Mouse (Mus musculus) stomach, postnatal 0 days (tissue): ENCODE data around the gene Cdr2l. TPM values are rescaled to one million over a fixed set of nuclear protein-coding genes. Genes with fewer than 3 reads are reported as not detected.
A peak's percentile ranks its signal among the peaks of the same experiment; 100 is the strongest.

Source experiments
- ATAC-seq: fragments of 200-750 bp; cut with Nextera tagmentation; 2 replicates; pipeline ENCODE4 v1.8.0; 2017; ENCODE audit not compliant: low FRiP score, low TSS enrichment
- DNase-seq: peaks from one replicate; pipeline ENCODE4 v3.0.0-alpha.2; 2016; ENCODE audit warnings: low spot score
- H3K27ac ChIP-seq: fragments of 300-500 bp; sonication (generic); replicated peaks from 2 replicates; pipeline ENCODE4 v1.5.1; 2014; ENCODE audit warnings: mild to moderate bottlenecking, control low read depth
- H3K27me3 ChIP-seq: fragments of 300-500 bp; sonication (generic); 2 replicates; pipeline ENCODE4 v1.6.1; 2014; ENCODE audit warnings: low read length; ENCODE audit not compliant: control insufficient read depth, insufficient read depth
- H3K36me3 ChIP-seq: fragments of 300-500 bp; sonication (generic); 2 replicates; pipeline ENCODE4 v1.6.1; 2014; ENCODE audit warnings: low read length, mixed read lengths; ENCODE audit not compliant: control insufficient read depth, insufficient read depth
- H3K4me1 ChIP-seq: fragments of 300-500 bp; sonication (generic); replicated peaks from 2 replicates; pipeline ENCODE4 v1.6.1; 2014; ENCODE audit warnings: antibody characterized with exemption; ENCODE audit not compliant: control insufficient read depth, insufficient read depth
- H3K4me2 ChIP-seq: fragments of 300-500 bp; sonication (generic); replicated peaks from 2 replicates; pipeline ENCODE4 v1.6.1; 2014; ENCODE audit warnings: low read depth, mild to moderate bottlenecking, control low read depth, moderate library complexity
- H3K4me3 ChIP-seq: fragments of 300-500 bp; sonication (generic); 2 replicates; pipeline ENCODE4 v1.5.1; 2014; ENCODE audit warnings: low read depth, low read length, control low read depth
- H3K9ac ChIP-seq: fragments of 300-500 bp; sonication (generic); 2 replicates; pipeline ENCODE4 v1.6.1; 2014; ENCODE audit warnings: mild to moderate bottlenecking, low read length, control low read depth, mixed read lengths
- H3K9me3 ChIP-seq: fragments of 300-500 bp; sonication (generic); 2 replicates; pipeline ENCODE4 v1.6.1; 2016; ENCODE audit warnings: low read length; ENCODE audit not compliant: control insufficient read depth
- CTCF ChIP-seq: IDR thresholded peaks from 2 replicates; pipeline ENCODE4 v1.5.1; 2016; ENCODE audit warnings: antibody characterized with exemption, low read depth, mild to moderate bottlenecking, moderate library complexity
- EP300 ChIP-seq: optimal IDR thresholded peaks from 2 replicates; pipeline ENCODE3; 2016; ENCODE audit warnings: antibody characterized with exemption
- WGBS: fragments of 180-500 bp; shearing (Covaris S2); extraction: QIAGEN DNeasy Blood & Tissue Kit; methylation state at CpG from one replicate; pipeline ENCODE4 v1.1.7; 2014; 5-methylcytosine and 5-hydroxymethylcytosine counted together
- polyA plus RNA-seq: library from polyadenylated mRNA; unstranded; fragments of >200 nt; fragmentation: Nextera tagmentation; extraction: Ambion mirVana; gene quantifications from 2 replicates; pipeline ENCODE4 v1.2.1, GENCODE M21; 2015

The Cdr2l gene
- polyA plus RNA-seq, 1 experiment from 2014 or later: 3.9 TPM

DNA sequence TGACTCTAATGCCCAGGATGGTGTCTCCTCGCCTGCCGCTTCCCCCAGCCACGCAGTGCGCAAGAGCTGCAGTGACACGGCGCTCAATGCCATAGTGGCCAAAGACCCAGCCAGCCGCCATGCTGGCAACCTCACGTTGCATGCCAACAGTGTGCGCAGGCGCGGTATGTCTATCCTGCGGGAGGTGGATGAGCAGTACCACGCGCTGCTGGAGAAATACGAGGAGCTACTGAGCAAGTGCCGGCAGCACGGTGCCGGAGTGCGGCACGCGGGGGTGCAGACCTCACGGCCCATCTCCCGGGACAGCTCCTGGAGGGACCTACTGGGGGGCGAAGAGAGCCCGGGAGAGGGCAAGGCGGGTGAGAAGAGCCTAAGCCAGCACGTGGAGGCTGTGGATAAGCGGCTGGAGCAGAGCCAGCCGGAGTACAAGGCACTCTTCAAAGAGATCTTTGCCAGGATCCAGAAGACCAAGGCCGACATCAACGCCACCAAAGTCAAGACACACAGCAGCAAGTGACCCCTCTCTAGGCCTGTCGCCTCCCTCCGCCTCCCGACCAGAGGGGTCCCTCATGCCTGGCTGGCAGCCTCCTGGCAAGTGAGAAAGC is 12.1 kb downstream of the Cdr2l start:
- TF ChIP-seq EP300: no peak
- no peak for TF ChIP-seq CTCF
- Histone ChIP-seq H3K9me3 (no peaks in the 10 kb centered on the region), H3K4me1 (no peaks in the 10 kb centered on the region), H3K4me2 (no peak overlapping the region), H3K4me3 (no peak overlapping the region), H3K27me3 (no peaks in the 10 kb centered on the region), H3K9ac (no peak overlapping the region), H3K27ac (no peak overlapping the region), H3K36me3 (0 out of 2 replicates have a peak, but pooled peaks cover 2% of the 10 kb centered on the region)
- DNase-seq: no peak
- ATAC-seq: 0 out of 2 replicates have a peak, but pooled peaks have one; percentile 27
- WGBS: 75% methylated on average over 34 of the region's 34 CpGs

DNA sequence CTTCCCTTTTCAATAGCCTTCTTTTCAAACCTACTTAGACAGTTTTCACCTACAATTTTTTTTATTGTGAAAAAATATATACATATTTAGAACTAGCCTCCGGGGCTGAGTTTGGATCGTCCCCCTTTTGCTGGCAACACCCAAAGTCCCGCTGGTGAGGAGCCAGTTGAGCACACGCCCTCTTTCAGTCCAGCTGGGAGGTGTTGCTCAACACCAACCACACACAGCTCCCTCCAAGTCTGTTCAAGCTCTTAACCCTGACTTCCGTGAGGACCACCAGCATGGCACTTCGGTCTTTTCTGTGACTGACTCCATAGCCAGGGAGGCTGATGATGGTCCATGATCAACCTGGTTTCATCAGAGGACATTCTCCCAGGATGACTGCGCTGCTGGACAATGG is 16.4 kb downstream of the Cdr2l start:
- Histone ChIP-seq H3K27ac (no peak overlapping the region), H3K4me3 (no peak overlapping the region), H3K4me1 (no peaks in the 10 kb centered on the region), H3K36me3 (0 out of 2 replicates have a peak, but pooled peaks cover 2% of the 10 kb centered on the region), H3K9ac (no peak overlapping the region), H3K4me2 (no peak overlapping the region), H3K9me3 (no peaks in the 10 kb centered on the region), H3K27me3 (no peaks in the 10 kb centered on the region)
- ATAC-seq (peak; percentile 50; the same call in 1 of the 2 replicates), DNase-seq (no peak)
- 52% methylated on average over 7 of the region's 7 CpGs for WGBS
- TF ChIP-seq EP300: no peak
- TF ChIP-seq CTCF: no peak

DNA sequence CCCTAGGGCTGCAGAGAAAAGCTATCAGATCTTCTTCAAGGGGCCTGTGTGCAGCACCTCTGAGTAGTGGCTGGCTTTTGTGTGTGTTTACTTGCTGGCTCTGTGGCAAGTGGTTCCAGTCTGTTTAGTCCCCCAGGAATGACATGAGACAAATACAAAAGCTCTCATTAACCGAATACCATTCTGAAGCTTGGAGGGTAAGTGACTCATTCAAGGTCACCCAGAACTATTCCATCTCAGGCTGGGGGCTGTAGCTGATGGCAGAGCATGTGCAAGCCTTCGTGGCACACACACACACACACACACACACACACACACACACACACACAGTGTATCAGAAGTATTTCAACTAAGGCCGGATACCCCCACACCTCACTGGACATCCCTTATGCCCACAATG is 18.4 kb downstream of the Cdr2l start:
- H3K36me3 ChIP-seq: no peaks in the 10 kb centered on the region
- H3K9ac ChIP-seq: no peak overlapping the region
- no peak overlapping the region for H3K27ac ChIP-seq
- TF ChIP-seq EP300 (no peak), CTCF (no peak)
- 0 out of 2 replicates have a peak, but pooled peaks cover 3% of the 10 kb centered on the region for H3K4me1 ChIP-seq
- ATAC-seq (no peak), DNase-seq (no peak)
- H3K9me3 ChIP-seq: no peaks in the 10 kb centered on the region
- 74% methylated on average over 3 of the region's 3 CpGs for WGBS
- H3K27me3 ChIP-seq: no peaks in the 10 kb centered on the region
- no peak overlapping the region for H3K4me2 ChIP-seq
- no peak overlapping the region for H3K4me3 ChIP-seq

DNA sequence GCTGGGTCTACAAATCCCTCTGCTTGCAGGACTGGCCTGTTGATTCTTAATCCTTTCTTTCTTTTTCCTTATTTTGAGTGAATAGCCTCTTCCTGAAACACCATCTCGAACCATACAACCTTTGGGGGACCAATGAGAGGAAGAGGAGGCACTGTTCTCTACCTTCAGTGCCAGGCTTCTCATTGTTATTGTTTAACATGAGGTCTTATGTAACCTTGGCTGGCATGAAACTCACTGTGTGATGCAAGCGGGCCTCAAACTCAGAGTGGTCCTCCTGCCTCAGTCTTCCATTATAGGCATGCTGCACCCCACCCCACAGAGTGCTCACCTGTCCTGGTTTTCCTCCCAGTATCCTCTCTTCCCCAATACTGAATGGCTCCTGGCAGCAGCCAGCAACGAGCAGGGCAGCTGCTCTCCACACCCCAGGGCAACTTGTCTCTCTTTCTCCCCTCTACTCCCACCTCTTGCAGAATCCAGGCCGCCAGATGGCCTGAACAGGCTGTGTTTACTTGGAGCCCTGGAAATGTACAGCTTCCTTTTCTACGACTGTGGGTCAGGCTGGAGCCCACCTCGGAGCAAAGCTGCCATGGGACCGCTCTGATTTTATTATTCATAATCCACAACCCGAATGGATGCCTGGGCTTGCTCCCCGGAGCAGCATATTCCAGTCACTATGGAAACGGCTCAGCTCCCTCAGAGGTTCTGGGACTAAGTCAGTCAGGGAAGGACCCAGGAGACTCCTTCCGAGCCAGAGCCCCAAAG is 19.1 kb downstream of the Cdr2l start:
- no peaks in the 10 kb centered on the region for H3K36me3 ChIP-seq
- H3K27ac ChIP-seq: no peak overlapping the region
- 0 out of 2 replicates have a peak, but pooled peaks cover 3% of the 10 kb centered on the region for H3K4me1 ChIP-seq
- no peak overlapping the region for H3K4me2 ChIP-seq
- H3K4me3 ChIP-seq: no peak overlapping the region
- TF ChIP-seq CTCF (no peak), EP300 (no peak)
- no peak overlapping the region for H3K9ac ChIP-seq
- no peaks in the 10 kb centered on the region for H3K9me3 ChIP-seq
- no peaks in the 10 kb centered on the region for H3K27me3 ChIP-seq
- WGBS: 40% methylated on average over 11 of the region's 11 CpGs
- no peak for ATAC-seq
- DNase-seq: no peak

DNA sequence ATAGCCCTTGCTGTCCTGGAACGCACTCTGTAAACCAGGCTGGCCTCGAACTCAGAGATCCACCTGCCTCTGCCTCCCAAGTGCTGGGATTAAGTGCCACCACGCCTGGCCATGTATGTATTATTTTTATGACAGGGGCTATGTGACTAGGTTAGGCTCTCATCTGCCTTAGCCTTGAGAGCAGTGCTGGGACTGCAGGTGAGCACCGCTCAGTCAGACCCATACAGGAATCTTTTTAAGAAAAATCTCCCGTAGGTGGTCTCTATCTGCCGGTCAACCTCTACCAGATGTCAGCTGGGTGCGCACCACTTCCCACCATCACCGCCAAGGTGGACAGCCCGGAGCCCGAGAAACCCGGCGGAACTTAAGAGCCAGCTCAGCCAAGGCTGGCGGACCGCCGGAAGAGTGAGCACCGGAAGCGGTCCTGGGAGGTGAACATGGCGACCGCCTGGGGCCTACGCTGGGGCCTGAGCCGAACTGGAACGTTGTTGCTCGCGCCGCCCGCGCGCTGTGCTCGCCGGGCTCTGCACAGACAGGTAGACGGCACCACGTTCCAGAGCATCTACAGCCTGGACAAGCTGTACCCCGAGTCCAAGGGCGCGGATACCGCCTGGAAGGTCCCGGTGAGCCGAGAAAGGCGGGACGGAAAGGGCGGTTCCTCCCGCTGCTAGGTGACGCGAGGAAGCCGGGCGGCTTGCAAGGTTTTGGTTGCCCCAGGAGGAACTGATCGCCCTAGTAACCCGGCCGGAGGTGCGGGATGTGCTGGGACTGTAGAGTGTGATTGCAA is 21.8 kb downstream of the Cdr2l start, which contains the start of gene Mrpl58:
TSS of gene Mrpl58 (plus strand) at position 415 of the 787 bp plus-strand sequence.
- TF ChIP-seq CTCF: peak; percentile 5; the same call in 1 of the 2 replicates
- TF ChIP-seq EP300: no peak
- DNase-seq (peak; percentile 87), ATAC-seq (peak; percentile 93)
- no peaks in the 10 kb centered on the region for H3K27me3 ChIP-seq
- peak within 1 kb of the TSS; percentile 89 for H3K27ac ChIP-seq
- WGBS: 4% methylated on average over 47 of the region's 50 CpGs
- H3K4me3 ChIP-seq: peak within 1 kb of the TSS; percentile 88
- 0 out of 2 replicates have a peak, but pooled peaks cover 3% of the 10 kb centered on the region for H3K4me1 ChIP-seq
- H3K36me3 ChIP-seq: no peaks in the 10 kb centered on the region
- peak within 1 kb of the TSS; percentile 91 for H3K9ac ChIP-seq
- no peaks in the 10 kb centered on the region for H3K9me3 ChIP-seq
- peak within 1 kb of the TSS; percentile 71 for H3K4me2 ChIP-seq
